Mouse (Mus musculus): ENCODE data around the gene Nipal3. TPM values are rescaled to one million over a fixed set of nuclear protein-coding genes. Genes with fewer than 3 reads are reported as not detected.

Nipal3 gene
- polyA plus RNA-seq, 1 experiment from 2014 or later = 3.6 TPM

DNA sequence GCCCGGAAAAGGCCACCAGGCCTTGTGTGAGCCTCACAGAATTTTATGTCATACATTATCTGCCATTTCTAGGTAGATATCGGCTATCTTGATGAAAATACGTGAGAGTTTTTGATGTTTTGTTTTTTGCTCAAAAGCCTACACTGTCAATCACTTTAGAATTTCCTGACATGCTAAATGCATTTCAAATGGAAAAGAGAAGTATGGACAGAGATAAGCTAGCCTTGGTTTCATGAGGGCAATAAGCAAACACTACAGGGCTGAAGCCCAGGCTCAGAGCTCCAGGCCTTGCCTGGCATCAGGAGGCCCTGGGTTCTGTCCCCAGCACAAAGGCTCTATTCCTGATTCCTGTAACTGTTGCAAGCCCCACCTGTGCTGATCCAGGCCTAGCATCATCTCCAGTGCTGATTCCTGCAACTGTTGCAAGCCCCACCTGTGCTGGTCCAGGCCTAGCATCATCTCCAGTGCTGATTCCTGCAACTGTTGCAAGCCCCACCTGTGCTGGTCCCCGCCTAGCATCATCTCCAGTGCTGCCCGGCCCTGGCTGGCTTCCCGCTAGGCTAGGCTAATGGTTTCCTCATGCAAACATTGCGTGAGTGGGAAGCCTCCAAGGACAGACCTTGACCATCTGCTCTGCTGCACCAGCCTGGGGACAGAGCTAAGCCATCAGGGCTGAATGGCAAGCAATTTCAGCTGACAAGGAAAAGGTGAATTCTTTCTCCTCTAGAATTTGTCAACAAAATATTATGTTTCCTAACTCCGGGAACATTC is 64.7 kb downstream of the Nipal3 start:
- Histone ChIP-seq H3K36me3 (no peaks in the 10 kb centered on the region), H3K27ac (no peak overlapping the region), H3K4me3 (no peak overlapping the region), H3K9me3 (replicated peaks) (no peaks in the 10 kb centered on the region), H3K27me3 (replicated peaks) (no peaks in the 10 kb centered on the region), H3K9ac (no peak overlapping the region), H3K4me2 (no peak overlapping the region), H3K4me1 (peaks cover 42% of the 10 kb centered on the region)
- 67% methylated on average over 8 of the region's 8 CpGs for WGBS (ENCODE audit: insufficient replicate concordance)
- no peak for ATAC-seq

DNA sequence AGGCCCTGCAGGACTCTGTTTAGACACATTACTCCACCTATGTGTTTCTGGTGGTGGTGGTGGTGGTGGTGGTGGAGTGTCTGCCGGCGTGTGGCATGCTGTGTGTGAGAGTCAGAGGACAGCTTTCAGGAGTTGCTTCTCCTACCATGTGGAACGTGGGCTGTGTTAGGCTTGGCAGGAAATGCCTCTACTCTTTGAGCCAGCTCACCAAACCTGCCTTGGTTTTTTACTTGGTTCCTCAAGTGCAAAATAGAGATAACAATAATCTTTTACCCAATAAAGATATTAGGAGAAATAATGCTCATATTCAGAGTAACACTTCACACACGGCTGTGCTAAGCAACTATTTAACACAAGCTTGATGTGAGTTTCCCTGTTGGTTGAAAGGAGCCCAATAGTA is 65.5 kb downstream of the Nipal3 start:
- Histone ChIP-seq H3K9me3 (replicated peaks) (no peaks in the 10 kb centered on the region), H3K27ac (no peak overlapping the region; the same call in 1 of the 2 replicates), H3K27me3 (replicated peaks) (no peaks in the 10 kb centered on the region), H3K4me2 (no peak overlapping the region), H3K36me3 (peaks cover 4% of the 10 kb centered on the region; the same call in 1 of the 2 replicates), H3K9ac (no peak overlapping the region), H3K4me3 (no peak overlapping the region), H3K4me1 (peaks cover 36% of the 10 kb centered on the region)
- 51% methylated on average over 4 of the region's 4 CpGs for WGBS (ENCODE audit: insufficient replicate concordance)
- ATAC-seq = no peak

DNA sequence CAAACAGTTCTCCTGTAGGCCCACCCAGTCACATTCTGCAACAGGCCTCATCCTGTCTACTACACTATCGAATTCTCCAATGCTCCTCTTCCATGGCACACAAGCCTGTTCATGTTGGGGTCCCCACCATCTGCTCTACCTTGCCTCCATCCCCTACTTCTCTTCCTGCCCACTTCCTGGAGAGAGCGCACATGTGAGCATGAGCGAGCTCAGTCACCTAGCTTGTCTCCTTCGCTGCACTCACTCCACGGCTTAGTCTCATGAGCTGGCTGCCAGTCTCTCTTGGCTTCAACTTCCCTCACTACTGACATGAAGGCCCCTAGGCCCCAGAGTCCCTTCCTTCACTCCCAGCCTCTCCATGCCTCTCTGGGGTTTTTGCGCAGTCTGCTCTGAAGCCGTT is 68.3 kb downstream of the Nipal3 start:
- ATAC-seq = no peak
- peaks cover 13% of the 10 kb centered on the region; the same call in 1 of the 2 replicates for H3K36me3 ChIP-seq
- H3K4me2 ChIP-seq = no peak overlapping the region
- H3K4me1 ChIP-seq = peaks cover 16% of the 10 kb centered on the region
- no peaks in the 10 kb centered on the region for H3K27me3 ChIP-seq (replicated peaks)
- no peak overlapping the region for H3K4me3 ChIP-seq
- no peak overlapping the region for H3K27ac ChIP-seq
- WGBS (ENCODE audit: insufficient replicate concordance) = 88% methylated on average over 7 of the region's 7 CpGs
- H3K9me3 ChIP-seq (replicated peaks) = no peaks in the 10 kb centered on the region
- H3K9ac ChIP-seq = no peak overlapping the region

DNA sequence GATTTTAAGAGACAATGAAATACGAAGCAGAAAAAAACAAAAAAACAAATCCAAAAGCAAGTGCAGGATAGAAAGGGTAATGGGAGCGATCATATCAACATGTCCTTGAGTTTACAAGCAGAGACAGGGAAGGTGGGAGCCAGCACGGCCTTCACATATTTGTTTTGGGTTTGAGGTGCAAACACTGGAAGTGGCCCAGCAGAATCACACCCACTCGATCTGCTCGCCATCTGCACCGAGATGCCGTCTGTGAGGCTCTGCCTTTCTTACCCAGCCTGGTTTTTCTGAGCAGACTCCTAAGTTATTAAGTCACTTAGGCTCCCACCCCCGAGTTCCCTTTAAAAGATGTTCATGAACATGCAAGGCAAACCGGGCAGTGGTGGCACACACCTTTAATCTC is 69.2 kb downstream of the Nipal3 start:
- ATAC-seq = no peak
- H3K27ac ChIP-seq = no peak overlapping the region
- no peak overlapping the region for H3K4me3 ChIP-seq
- H3K9ac ChIP-seq = no peak overlapping the region
- WGBS (ENCODE audit: insufficient replicate concordance) = 75% methylated on average over 9 of the region's 9 CpGs
- no peaks in the 10 kb centered on the region for H3K27me3 ChIP-seq (replicated peaks)
- H3K4me2 ChIP-seq = no peak overlapping the region
- H3K9me3 ChIP-seq (replicated peaks) = no peaks in the 10 kb centered on the region
- H3K36me3 ChIP-seq = peaks cover 13% of the 10 kb centered on the region; the same call in 1 of the 2 replicates
- H3K4me1 ChIP-seq = peaks cover 16% of the 10 kb centered on the region

DNA sequence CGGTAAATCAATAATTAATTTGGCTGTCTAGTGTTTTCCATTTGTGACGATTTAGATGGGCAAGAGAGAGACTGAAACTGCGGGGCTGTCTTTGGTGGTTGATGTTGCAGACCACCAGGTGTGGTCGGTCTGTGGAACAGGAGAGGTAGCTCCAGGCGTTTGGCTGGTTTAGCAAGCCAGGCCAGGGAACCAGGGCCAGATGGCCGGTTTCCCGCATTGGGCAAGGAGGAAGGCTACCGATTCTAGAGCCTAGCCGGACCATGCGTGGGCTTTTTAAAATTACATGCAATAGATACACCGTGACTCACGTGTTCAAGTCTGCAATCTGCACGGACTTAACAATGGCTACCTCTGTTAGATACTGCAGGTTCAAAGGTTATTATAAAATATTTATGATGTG is 73.9 kb downstream of the Nipal3 start:
- Histone ChIP-seq H3K4me2 (no peak overlapping the region), H3K9me3 (replicated peaks) (no peaks in the 10 kb centered on the region), H3K4me3 (no peak overlapping the region), H3K9ac (no peak overlapping the region), H3K36me3 (peaks cover 39% of the 10 kb centered on the region), H3K27me3 (replicated peaks) (no peaks in the 10 kb centered on the region), H3K4me1 (peaks cover 14% of the 10 kb centered on the region), H3K27ac (no peak overlapping the region)
- no peak for ATAC-seq
- 83% methylated on average over 13 of the region's 13 CpGs for WGBS (ENCODE audit: insufficient replicate concordance)

DNA sequence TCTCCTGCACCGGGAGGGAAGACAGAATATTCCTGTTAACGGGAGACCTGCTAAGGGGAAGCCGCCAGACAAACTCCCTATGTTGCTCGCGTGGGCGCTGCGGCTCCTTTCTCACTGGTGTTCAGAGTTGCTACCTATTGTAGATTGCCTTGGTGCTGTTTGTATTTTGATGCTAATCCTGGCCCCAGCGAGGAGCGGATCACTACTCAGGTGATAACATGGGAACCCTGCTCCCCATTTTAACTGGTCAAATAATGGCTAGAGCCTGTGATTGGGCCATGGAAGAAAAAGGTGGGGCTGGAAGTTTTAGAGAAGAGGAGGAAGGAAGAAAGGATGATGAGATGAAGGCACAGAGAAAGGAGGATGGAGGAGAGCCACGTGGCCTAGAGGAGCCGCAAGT is 74.4 kb downstream of the Nipal3 start:
- Histone ChIP-seq H3K36me3 (peaks cover 39% of the 10 kb centered on the region), H3K4me1 (peaks cover 18% of the 10 kb centered on the region), H3K9me3 (replicated peaks) (no peaks in the 10 kb centered on the region), H3K27me3 (replicated peaks) (no peaks in the 10 kb centered on the region), H3K4me3 (no peak overlapping the region), H3K27ac (no peak overlapping the region), H3K9ac (no peak overlapping the region), H3K4me2 (no peak overlapping the region)
- 85% methylated on average over 11 of the region's 11 CpGs for WGBS (ENCODE audit: insufficient replicate concordance)
- no peak for ATAC-seq

DNA sequence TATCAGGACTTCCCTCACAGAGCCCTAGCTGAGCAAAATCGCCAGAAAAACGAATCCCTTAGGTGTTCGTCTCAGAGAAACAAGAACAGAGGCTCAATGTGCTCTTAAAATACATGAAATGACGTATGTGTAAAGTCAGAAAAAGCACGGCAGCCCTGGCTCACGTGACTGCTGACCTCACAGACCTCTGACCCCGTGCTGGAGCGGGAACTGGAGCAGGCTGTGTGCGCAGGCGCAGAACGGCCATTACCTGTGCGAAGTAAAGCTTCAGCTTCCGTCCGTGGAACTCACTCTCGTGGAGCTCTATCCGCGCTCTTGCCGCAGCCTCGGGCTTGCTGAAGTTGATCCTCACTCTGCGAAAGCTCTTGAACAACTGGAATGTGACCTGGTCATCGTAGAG is 74.8 kb downstream of the Nipal3 start:
- WGBS (ENCODE audit: insufficient replicate concordance) = 79% methylated on average over 21 of the region's 21 CpGs
- H3K36me3 ChIP-seq = peaks cover 38% of the 10 kb centered on the region
- peaks cover 22% of the 10 kb centered on the region for H3K4me1 ChIP-seq
- H3K4me3 ChIP-seq = no peak overlapping the region
- H3K27me3 ChIP-seq (replicated peaks) = no peaks in the 10 kb centered on the region
- H3K4me2 ChIP-seq = no peak overlapping the region
- H3K9ac ChIP-seq = no peak overlapping the region
- H3K9me3 ChIP-seq (replicated peaks) = no peaks in the 10 kb centered on the region
- H3K27ac ChIP-seq = no peak overlapping the region
- no peak for ATAC-seq

DNA sequence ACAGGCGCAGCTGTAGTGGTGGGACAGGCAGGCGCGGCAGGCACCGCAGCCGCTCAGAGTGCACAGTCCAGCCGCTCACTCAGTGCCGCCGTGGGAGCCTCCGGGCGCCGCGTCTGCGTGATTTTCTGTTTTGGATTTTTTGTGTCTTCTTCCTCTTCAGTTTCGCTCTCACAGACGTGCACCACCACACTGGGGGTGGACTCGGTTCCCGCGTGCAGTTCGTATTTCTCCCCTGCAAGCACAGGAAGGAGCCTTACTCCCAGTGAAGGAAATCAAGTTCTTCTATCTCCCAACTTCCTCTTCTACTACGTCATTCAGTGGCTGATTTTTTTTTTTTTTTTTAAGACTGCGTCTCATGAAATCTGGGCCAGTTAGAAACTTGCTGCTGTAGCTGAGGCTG is 78.5 kb downstream of the Nipal3 start:
- Histone ChIP-seq H3K36me3 (peaks cover 35% of the 10 kb centered on the region), H3K4me3 (peak overlapping the region; percentile 18; the same call in 1 of the 2 replicates), H3K27me3 (replicated peaks) (no peaks in the 10 kb centered on the region), H3K9ac (no peak overlapping the region), H3K27ac (no peak overlapping the region), H3K9me3 (replicated peaks) (no peaks in the 10 kb centered on the region), H3K4me2 (peak overlapping the region; percentile 8; the same call in 1 of the 2 replicates), H3K4me1 (peaks cover 22% of the 10 kb centered on the region)
- no peak for ATAC-seq
- 58% methylated on average over 21 of the region's 21 CpGs for WGBS (ENCODE audit: insufficient replicate concordance)

DNA sequence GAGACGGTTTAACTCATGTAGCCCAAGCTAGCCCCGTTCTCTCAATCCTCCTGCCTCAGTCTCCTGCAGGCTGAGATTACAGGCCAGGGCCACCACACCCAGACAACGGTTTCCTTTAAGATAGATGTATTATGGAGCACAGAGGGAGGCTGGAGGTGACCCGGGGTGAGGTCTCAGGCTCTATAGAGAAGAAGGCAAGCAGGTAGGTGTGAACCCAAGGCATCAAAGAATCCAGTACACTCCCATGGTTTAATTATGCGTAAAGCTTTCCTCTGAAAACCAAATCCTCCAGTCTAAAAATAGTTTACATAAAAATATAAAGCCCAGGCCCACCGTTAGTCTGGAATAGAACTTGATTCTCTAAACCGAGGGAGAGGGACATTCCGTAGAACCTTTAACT is 81.3 kb downstream of the Nipal3 start:
- peaks cover 22% of the 10 kb centered on the region for H3K36me3 ChIP-seq
- no peaks in the 10 kb centered on the region for H3K27me3 ChIP-seq (replicated peaks)
- WGBS (ENCODE audit: insufficient replicate concordance) = 57% methylated on average over 8 of the region's 8 CpGs
- H3K9me3 ChIP-seq (replicated peaks) = no peaks in the 10 kb centered on the region
- no peak for ATAC-seq
- H3K27ac ChIP-seq = no peak overlapping the region
- H3K4me3 ChIP-seq = no peak overlapping the region
- no peak overlapping the region for H3K9ac ChIP-seq
- H3K4me1 ChIP-seq = peaks cover 22% of the 10 kb centered on the region
- no peak overlapping the region for H3K4me2 ChIP-seq

DNA sequence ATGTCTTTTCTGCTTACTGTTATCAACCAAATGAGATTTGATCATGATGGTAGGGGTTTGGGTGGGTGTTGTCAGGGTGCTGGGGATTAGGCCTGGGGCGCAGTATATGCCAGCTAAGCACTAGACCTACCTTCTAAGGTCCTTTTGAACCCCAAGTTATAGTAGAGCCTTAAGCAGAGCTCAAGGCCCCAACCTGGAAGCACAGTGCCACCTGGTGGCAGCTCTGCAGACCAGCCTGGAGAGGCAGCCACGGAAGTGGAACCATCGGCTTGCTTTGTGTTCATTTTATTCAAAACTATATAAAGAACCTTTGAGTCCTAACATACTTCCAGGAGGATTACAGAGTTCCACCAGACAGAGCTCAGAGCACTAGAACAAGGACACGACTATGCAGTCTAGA is 83.2 kb downstream of the Nipal3 start:
- Histone ChIP-seq H3K9ac (no peak overlapping the region), H3K36me3 (peaks cover 14% of the 10 kb centered on the region), H3K27me3 (replicated peaks) (no peaks in the 10 kb centered on the region), H3K27ac (no peak overlapping the region), H3K4me3 (no peak overlapping the region), H3K4me1 (peaks cover 14% of the 10 kb centered on the region), H3K4me2 (no peak overlapping the region), H3K9me3 (replicated peaks) (no peaks in the 10 kb centered on the region)
- no peak for ATAC-seq
- 25% methylated on average over 4 of the region's 4 CpGs for WGBS (ENCODE audit: insufficient replicate concordance)

DNA sequence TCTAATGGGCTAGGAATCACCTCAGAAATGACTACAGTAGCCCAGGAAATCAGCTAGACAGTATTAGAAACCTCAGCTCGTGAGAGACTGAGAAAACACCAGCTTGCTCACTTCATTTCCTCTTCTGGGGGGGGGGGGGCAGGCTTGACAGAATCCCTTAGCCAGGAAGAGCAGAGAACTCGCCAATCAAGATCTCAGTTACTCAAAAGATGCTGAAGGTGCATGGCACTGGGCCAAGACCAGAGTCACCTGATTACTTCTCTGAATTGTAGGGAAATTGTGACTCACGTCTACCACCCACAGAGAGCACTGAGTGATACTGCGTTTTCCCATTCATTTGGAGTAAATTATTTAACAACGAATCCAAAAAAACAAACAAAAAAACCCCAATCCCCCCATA is 88.7 kb downstream of the Nipal3 start:
- H3K4me3 ChIP-seq = no peak overlapping the region
- H3K4me1 ChIP-seq = peaks cover 33% of the 10 kb centered on the region
- H3K27ac ChIP-seq = 0 out of 2 replicates have a peak overlapping the region, but pooled peaks have one; percentile 27
- no peaks in the 10 kb centered on the region for H3K9me3 ChIP-seq (replicated peaks)
- H3K9ac ChIP-seq = no peak overlapping the region; the same call in 1 of the 2 replicates
- 0 out of 2 replicates have a peak, but pooled peaks cover 6% of the 10 kb centered on the region for H3K27me3 ChIP-seq (replicated peaks)
- WGBS (ENCODE audit: insufficient replicate concordance) = 63% methylated on average over 5 of the region's 5 CpGs
- H3K4me2 ChIP-seq = no peak overlapping the region
- ATAC-seq = no peak
- no peaks in the 10 kb centered on the region for H3K36me3 ChIP-seq

DNA sequence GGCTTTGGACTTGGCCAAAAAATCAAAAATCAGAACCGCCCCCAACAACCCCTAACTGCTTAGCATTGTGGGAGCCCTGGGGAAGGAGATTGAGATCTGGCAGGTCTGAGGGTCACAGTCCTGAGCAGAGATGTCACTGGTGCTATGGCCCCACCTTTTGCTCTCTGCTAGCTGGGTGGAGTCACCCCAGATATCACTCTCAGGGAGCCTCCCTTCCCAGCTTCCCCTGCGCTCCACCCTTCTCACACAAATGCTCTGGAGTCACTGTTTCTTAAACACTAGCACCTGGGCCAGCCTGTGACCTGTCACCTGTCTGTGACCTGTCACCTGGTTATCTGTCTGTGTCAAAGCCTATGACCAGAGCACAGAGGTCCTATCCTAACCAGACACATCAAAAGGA is 89.9 kb downstream of the Nipal3 start:
- WGBS (ENCODE audit: insufficient replicate concordance) = 54% methylated on average over 2 of the region's 2 CpGs
- peak overlapping the region; percentile 51 for H3K4me2 ChIP-seq
- no peaks in the 10 kb centered on the region for H3K36me3 ChIP-seq
- H3K9ac ChIP-seq = 0 out of 2 replicates have a peak overlapping the region, but pooled peaks have one; percentile 29
- no peak overlapping the region for H3K4me3 ChIP-seq
- H3K27ac ChIP-seq = peak overlapping the region; percentile 4; the same call in 1 of the 2 replicates
- peak; percentile 96 for ATAC-seq
- H3K4me1 ChIP-seq = peaks cover 38% of the 10 kb centered on the region
- H3K27me3 ChIP-seq (replicated peaks) = peaks cover 18% of the 10 kb centered on the region
- H3K9me3 ChIP-seq (replicated peaks) = no peaks in the 10 kb centered on the region

Data from liver, embryonic 12.5 days (tissue).